Mouse (Mus musculus) thymus, postnatal 36 days (tissue): ENCODE data around the gene Fndc3b.
"Not testable (repeated sequence)": the region's sequence is repeated elsewhere in the genome, so short reads cannot be mapped to it uniquely, and the experiment has no call there.

Experiments
- DNase-seq, 2 experiments: peaks; one replicate each; pipeline ENCODE4 v3.0.0; 2022; ENCODE audit warnings: mixed read lengths in 2 of 2

Fndc3b gene

DNA sequence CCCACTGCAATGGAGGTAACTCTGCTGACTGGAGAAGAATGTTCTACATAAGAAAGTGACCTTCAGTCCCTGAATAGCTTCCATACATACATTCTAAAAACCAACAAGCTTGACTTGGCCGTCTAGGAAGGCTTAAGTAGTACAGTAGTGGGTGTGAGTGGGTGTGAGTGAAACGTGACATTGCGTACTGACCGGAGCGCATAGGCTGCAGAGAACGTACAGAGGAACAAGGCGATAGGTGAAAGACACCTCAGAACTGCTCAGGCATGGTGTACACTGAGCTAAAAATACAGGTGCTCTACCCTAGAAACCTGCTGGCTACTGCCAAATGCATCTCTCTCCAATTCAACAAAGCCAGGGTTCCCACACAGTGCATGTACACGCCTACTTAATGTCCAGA, 219.7 kb downstream of the Fndc3b start:
- DNase-seq: no peak

DNA sequence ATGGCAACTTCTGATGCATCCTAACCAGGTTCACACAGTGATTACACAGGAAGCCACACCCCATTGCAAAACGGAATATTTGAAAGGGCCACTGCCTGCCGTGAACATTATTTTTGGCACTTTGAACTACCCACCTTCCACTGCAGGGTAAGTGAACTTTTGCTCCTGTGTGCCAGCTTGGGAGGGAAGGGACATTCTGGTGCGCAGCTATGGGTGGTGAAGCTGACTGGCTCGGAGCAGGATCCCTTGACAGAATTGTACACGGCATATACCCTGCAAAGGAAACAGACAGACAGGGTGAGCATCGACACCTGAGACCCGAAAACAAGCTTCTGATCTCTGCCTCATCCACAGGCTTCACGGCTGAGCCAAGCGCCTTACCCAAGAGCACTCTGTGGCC, 220.2 kb downstream of the Fndc3b start:
- DNase-seq: no peak

DNA sequence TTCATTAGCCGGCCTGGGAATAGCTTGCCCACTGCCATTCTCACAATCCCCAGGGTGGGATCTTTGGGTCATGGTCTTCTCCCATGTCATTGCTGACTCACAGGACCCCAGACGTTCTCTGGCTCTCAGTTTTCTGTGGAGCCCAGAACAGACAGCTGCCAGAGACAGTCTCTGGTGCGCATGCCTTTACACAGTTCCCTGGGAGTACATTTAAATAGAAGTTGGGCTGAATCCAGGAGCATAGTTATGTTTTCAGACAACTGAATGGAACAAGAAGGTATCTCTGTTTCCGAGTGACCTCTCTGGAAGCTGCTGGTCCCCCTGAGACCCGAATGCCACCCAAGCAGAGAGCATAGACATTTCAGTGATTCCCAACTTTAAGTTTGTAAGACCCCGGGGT, 221.6 kb downstream of the Fndc3b start:
- DNase-seq: no peak

DNA sequence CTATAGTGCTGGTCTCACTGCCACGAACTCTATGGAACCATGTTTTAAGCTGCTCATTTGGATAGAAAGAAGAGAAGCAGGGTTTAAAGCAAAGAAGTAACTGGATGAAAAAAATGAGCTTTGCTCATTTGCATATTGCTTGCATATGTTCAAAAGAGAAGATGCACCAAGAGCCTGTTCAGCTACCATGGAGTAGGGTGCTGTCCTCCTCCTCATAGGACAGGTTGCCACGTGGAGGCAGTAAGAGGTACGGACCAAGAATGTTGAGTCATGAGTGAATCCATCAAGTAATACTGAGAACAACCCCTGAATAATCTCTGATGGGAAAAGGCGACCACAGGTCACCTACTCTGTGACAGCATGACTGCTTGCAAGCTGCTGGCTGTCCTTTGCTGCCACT, 226.0 kb downstream of the Fndc3b start:
- DNase-seq: no peak

DNA sequence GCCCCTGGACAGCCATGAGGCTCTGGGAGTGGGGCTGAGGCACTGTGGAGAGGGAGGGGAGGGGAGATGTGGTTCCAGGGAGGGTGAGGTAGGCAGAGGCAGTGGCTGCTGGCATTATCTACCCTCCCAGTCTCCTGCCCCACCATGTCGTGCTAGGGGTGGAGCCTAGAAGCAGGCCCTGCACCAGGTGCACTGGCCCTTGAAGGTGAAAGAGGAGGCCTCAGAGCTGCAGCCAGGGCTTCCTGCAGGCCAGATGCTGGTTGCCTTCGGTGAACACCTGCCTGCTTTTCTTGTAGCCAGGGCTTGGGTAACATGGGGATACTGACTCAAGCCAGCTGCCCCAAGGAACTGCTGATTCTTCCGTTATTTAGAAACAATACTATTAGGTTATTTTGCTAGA, 226.4 kb downstream of the Fndc3b start:
- no peak for DNase-seq

DNA sequence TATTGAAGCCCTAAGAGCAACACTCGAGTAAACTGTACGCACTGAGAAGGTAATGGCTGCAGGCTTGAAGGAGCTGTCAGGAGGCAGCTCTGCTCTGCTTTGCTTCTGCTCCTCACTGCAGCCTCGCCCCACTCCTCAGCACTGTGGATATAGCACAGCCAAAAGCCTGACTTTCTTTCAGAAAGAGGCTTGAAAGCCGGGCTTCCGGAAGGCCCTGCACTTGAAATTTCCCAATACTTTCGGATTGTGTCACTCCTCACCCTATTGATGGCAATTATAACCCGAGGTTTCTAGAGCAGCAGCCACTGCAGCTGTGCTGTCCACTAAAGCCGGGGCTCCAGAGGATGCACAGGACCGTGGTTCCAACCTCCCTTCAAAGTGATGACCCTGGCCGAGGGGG, 227.3 kb downstream of the Fndc3b start:
- DNase-seq: no peak

DNA sequence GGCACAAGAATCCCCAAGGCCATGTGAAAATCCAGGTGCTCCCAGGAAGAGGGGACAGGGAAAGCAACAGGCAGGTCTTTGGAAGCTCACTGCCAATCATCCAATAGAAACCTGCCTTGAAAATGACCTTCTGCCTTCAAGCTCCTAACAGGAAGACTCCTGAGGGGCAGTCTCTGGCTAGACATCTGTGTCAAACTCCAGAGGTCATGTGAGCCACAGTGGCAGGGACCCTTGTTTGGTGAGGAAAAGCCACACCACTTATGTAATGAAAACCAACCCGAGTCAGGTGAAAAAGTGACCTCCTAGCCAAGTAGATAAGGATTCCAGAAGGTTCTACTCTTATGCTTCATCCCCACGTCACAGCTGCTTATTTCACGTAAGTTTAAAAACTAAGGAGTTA, 227.8 kb downstream of the Fndc3b start:
- no peak for DNase-seq

DNA sequence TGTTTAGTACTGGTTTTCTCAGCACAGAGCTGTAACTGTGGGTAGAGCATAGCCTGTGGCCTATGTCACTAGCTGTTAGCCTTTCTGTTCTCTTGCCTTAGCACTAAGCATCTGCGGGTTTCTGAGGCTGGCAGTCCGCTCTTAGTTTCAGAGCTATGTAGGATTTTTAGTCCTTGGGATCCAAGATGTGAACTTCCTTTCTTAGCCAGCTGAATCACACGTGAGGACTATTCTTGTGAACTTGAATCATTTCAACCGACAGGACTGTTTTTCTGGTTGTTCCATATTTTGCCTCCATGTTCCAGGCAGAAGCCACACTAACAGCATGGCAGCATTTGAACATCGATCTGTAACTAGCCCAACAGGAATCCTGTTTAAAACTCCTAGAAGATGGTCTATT, 229.4 kb downstream of the Fndc3b start:
- DNase-seq: no peak

DNA sequence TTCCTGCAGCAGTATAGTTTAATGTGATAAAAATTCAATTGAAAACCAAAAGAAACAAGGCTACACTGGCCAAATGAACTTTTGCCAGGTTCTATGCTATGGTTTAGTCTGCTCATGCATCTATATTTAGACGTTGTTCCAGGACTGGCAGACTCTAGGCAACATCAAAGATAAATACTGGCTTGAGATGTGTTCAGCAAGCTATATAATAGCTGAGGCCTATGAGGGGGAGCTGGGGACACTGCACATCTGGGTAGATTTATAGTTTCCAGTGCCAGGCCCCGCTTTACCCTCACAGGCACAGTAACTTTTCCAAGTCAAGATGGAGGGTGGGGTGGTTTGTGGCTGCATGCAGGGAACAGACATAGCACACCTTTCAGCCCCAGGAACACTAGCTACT, 231.7 kb downstream of the Fndc3b start:
- no peak for DNase-seq

DNA sequence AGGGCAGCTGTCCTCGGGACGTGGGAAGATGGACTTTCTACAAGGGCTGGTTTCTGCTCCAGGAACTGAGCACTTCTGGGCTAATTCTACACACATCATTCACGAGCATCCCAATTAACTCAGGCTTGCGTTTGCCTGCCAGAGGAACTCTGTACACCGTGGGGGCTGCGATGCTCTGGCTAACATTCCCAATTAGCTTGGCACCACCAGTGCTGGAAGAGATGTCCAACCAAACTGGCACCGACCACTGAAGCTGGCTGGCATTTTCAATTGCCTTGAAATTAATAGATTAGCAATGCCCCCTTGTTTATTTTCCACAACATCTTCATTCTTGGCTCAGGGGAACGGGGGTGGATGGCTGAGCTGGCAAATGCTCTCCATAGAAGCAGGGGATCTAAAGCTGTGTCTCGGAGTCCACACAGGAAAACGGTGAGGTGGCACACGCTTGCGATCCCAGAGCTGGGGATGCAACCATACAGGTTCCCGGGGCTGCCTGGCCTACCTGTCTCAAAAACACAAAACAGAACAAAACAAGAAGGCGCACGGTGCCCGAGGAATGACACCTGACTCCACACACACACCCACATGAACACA, 232.4 kb downstream of the Fndc3b start:
- DNase-seq: no peak

DNA sequence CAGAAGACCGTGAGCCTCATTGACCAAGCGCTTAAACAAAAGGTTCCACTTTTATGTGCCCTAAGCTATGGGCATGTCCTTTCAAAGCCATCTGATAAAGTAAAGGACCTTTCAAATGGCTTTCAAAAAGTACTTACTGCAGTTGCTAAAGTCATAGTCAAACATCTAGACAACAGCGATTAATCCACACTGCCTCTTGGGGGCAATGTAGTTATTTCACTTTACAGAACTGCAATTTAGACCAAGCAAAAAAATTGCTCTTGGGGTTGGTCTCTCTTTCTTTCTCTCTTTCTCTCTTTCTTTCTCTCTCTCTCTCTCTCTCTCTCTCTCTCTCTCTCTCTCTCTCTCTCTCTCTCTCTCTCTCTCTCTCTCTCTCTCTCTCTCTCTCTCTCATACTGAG, 233.4 kb downstream of the Fndc3b start:
- not testable (repeated sequence) for DNase-seq

DNA sequence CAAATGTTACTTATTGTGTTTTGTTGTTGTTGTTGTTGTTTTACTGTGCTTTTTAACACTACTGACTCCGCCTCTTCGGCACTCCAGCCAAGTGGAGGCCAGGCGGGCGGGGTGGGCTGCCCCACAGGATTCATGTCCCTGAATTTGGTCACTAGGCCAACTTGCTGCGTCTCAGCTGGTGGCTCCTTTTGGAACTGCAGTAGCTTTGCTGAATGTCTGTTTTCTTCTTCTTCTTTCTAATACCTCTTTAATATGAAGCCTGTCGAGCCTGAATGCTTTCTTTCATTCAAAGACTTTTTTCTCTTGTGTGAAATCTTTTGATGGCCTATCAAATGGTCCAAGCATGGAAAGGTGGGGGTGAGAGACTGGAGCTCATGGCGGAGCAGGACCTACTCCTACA, 235.2 kb downstream of the Fndc3b start:
- DNase-seq: no peak

DNA sequence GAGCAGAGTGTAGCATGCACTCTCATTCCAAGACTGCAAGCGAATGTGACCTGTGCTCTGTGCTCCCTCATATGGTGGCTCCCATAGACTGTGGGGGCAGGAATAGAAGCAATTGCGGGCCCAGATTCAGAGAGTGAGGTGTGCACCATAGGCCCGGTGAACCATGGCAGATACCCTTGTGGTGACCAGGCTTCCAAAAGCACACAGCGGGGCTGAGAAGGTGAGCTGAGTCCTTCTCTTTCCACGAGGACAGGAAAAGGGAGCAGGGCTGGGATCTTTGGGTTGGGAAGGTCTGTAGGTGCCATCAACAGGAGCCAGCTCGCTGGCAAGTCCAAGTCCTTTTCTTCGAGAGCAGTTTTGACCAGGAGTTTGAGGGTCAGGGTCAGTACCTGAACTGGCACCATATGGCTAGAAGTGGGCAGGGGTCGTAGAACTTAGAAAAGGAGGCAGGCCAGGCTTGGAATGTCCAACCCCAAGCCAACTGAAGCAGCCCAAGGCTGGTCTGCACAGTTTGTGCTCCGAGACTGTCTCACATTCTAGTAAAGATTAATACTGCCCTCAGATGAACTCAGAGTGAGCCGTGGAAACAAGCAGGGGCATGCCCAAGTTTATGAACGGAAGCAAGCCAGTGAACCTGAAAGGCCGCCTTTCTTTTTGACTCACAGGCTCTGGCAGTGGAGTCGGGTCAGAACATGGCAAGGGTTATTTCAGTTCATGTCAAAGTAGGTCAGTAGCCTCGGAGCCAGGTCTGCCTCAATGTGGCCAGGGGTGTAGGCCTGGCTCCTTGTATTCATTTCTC, 237.1 kb downstream of the Fndc3b start:
- no peak for DNase-seq

DNA sequence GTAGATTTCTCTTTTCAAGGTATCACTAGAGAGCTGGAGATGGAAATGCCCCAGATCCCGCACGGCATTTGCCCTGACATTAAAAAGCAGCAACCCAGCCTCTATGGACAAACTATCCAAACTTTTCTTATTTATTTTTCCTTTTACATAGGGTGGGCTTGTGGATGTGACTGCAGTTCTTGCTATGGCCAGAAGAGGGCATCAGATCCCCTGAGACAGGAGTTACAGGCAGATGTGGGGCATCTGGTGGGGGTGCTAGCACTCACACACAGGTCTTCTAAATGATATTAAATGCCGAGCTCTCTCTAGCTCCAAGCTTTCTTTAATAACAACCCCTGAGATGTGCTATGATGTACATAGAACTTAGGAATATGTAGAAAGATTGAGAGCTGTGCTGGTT, 238.3 kb downstream of the Fndc3b start:
- DNase-seq: peak in 1 of 2 experiments; percentile 19

DNA sequence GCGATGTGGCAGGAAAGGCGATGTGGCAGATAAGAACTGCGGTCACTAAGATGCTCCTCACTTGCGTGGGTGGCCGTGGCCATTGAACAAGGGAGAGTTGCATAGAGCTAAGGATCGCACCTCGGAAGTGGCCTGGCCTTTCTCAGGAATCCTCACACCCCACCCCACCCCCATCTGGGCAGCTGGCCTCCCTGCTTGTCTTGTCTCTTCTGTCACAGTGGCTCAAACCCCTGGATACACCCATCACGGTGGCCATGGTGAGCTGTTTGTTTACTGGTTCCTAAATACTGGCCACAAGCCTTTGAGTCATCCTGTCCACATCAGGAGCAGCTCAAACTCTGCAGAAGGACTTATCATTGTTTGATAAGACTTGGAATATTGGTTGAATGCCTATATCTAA, 240.3 kb downstream of the Fndc3b start:
- no peak for DNase-seq

DNA sequence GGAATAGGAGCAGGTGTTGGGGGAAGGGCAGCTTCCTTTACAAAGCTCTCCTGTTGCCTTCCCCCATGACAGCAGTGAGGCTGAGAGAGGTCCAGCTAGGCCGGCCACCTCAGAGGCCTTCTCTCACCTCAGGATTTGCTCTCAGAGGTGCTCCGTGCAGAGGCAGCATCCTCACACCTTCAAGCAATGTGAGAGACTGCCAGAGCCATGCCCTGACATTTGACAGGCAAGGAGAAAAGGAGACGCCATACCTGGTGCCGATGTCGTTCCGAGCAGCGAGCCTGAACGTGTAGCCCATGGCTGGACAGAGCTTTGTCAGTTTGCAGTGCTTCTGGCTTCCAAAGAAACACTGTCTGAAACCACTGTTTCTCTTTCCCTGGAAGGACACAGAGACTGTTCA, 241.1 kb downstream of the Fndc3b start:
- no peak for DNase-seq

DNA sequence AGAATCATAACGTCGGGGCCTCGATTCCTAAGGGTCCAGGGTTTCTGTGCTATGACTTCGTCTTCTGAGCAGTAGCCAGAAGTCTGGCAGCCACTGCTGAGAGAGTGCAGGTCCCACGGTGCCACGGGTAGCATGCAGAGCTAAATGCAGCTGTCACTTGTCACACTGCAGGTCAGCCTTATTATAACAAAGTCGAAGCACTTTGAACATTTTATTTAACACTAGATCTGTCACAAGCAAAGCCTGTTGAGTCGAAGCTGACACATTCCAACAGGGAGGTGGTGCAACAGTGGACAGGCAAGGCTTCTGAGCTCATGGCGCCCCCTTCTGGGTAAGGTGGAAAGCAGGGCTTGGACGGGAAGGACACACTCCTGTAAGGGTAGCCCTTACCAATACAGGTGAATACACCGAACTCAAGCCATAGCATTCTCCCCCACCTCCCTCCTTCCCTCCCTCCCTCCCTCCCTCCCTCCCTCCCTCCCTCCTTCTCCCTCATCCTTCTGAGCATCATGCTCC, 243.5 kb downstream of the Fndc3b start:
- peak; percentile 58 to 64 for DNase-seq

DNA sequence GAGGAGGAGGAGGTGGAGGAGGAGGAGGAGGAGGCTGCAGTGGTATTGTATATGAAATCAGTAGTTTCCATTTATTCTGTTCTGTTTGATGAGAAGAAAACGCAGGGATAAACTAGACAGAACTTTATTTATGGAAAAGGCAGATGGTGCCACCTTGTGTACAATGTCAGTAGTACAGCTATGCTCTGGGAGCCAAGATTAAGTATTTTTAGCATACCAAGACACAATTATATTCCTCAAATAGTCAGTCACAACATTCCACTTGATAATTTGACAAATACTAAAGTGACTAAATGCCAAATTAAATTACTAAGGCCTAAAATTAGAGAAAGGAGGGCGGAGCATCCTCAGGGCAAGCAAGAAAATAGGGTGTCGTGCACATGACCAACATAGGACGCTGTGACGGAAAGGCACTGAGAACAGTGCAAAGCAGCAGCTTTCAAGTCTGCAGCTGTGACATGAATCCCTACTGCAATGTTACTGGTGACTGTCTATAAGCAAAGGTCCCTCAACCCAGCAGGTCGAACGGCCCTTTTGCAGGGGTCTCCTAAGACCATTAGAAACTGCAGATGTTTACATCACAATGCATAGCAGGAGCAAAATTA, 244.7 kb downstream of the Fndc3b start:
- DNase-seq: peak in 1 of 2 experiments; percentile 28

DNA sequence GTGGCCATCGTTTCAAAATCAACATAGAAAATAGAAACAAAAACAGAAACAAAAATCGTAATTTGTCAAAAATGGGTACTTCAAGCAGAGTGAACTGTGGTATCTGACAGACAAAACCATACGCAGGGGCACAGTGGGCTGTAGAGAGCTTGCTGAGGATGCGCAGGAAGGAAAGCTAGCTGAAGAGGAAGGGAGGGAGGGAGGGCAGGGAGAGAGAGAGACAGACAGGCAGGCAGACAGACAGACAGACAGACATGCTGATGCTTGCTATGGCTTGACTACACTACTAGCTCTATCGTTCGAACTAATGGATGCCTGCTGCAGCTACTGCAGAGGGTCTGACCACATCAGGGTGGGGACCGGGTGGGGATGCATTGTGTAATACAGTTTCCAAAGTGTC, 247.7 kb downstream of the Fndc3b start:
- DNase-seq: peak; percentile 27 to 42

DNA sequence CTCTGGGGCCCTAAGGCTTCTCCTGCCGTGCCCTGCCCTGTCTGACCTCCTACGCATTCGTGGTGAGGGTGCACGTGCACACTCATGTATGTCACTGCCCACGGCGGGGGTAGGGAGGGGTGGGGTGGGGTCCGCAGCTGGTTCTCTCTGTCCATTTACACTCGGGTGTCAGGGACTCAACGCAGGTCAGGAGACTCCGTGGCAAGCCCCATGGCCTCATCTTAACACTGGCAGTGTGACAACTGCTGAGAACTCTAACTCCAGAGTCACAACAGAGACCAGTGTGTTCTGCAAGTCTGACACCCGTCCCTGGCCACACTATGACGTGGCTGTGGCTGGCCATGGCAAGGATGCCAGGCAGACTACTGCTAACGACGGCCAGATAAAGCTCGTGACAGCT, 248.2 kb downstream of the Fndc3b start:
- DNase-seq: peak; percentile 48 to 52

DNA sequence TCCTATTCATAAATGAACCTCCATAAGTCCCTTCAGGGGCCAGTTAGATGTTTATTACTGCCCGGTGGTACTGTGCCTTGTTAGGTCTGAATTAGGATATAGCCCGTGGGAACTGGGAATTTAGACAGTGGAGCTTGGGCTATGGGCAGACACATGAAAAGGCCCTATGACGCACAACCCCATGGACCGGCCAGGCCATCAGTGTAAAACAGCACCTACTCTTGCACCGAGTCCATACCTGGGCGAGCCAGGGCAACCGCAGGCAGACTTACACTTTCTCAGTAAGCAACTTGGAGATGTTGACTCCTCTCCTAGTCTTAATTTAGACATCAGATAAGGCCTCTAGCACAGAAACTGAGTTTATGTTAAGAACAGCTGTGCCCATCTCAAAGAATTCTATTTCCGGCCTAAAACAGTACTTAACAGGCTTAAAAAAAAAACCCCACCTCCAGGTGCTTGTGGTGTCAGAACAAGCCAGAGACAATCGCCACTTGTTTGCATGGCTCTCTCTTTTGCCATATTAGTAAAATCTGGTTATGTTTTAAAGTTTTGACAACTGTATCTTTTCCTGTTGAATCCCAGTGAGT, 248.7 kb downstream of the Fndc3b start:
- DNase-seq: peak; percentile 57 to 59

DNA sequence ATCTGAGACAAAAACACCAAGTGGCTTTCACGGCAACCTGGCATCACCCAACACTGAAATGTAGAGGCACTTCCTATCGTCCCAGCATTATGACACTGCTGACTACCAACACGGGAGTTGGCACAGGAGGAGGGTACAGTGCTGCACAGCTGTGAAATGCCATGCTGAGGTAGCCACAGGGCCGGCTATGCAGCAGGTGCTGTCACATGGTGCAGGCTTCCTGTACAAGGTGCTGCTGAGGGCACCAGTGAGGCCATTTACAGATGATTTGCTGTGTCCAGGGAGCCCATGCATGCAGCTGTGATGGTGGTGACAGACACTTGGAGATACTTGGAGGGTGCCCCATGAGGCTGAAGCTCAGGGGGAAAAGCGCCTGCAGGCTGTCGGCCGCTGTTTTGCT, 249.2 kb downstream of the Fndc3b start:
- peak; percentile 70 to 80 for DNase-seq

DNA sequence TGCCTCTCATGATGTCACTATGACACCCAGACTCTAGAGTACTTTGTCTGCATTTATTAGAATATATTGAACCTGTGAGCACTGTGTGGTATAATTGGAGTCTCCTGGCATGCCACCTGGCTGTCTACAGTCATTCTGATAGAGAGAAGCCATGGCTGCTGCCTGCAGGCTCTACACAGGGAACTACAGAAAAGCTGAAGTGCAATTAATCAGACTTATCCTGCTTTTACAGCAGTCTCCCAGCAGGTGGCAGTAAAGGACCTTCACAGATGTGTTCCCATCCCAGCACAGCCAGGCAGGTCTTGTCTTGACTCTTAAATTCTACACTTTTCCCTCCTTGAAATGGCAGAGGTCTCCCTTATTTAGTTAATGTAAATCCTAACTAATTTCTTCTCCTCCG, 250.1 kb downstream of the Fndc3b start:
- peak; percentile 76 for DNase-seq

DNA sequence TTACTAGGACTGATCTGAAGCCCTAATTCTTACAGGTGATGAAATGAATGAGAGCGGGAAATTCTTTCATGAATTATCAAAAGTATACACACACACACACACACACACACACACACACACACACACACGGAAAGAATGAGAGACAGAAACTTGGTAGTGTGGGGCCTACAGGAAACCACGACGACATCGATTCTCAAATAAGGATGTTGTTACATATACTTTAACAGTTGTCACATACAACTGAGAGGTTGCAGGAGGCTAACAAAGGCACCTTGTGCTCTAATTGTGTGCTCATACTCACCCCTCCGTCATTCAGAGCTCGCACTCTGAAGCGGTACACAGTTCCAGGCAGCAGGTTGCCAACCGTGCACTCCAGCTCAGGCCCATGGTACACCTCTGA, 252.7 kb downstream of the Fndc3b start:
- DNase-seq: no peak
